Mouse (Mus musculus) lung, postnatal 4 days (tissue): ENCODE results near the gene Krtap4-2.
"Not testable (repeated sequence)": the region's sequence is repeated elsewhere in the genome, so short reads cannot be mapped to it uniquely, and the experiment has no call there.

Experiments
- DNase-seq, 2 experiments: peaks; one replicate each; pipeline ENCODE4 v3.0.0; 2021

Gene Krtap4-2

DNA sequence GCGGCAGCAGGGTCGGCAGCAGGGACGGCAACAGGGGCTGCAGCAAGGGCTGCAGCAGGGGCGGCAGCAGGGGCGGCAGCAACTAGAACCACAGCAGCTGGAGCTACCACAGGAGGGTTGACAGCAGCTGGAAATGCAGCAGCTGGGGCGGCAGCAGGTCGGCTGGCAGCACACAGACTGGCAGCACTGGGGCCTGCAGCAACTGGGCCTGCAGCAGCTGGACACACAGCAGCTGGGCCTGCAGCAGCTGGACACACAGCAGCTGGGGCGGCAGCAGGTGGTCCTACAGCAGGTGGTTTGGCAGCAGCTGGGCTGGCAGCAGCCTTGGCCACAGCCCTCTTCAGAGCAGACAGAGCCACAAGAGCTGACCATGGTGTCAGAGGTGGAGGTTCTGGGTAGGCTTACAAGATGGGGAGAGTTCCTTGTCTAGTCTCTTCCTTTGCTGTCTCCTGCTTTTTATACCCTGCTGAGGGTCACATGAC is at the start of gene Krtap4-2:
TSS of gene Krtap4-2 (minus strand) at position 432 of the 482 bp plus-strand sequence.
- no peak for DNase-seq

DNA sequence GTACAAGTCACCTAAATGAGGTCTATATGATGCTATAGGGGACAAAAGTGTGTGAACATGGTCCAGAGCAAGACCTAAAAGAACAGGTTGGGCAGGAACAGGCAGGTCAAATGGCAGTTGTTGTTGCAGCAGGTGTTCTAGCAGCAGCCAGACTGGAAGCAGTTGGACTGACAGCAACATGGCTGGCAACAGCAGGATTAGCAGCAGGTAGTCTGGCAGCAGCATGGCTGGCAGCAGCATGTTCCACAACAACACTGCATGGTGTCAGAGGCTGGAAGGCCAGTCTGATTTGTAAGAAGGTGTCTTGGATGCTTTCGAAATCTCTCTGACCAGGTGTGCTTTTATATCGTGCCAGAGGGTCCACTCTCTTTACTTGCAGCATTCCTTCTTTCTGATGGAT is 48.6 kb upstream of the Krtap4-2 start:
- no peak for DNase-seq

DNA sequence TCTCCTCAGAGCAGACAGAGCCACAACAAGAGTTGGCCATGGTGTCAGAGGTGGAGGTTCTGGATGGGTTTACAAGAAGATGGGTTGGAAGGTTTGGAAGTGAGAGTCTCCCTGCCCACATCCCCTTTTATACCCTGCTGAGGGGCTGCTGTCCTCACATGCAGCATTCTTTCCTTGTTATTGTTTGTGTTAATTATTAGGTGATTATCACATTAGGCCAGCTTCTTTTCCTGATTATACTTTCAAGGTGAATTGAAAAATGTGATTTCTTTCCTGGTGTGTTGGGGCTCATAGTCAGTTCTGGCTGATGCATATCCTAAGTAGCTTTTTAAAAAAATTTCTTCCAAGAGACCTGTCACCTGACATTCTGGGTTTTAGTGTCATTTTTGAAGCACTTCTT is 31.0 kb upstream of the Krtap4-2 start, which contains the start of gene Krtap4-6:
TSS of gene Krtap4-6 (minus strand) at position 101 of the 400 bp plus-strand sequence.
- no peak for DNase-seq

DNA sequence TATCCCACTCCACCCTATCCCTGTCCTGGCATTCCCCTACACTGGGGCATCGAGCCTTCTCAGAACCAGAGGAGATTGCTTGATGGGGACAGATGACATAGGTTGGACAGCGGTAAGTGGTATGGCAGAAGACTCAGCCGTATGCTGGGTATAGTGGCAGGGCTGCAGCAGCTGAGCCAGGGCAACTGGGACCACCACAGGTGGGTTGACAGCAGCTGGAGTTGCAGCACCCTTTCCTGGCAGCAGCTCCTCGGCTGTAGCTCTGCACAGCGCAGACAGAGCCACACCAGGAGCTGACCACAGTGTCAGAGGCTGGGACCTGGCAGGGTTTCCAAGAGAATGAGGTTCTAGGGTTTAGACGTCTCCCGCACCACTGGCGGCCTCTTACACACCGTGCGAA is 27.9 kb upstream of the Krtap4-2 start:
- no peak for DNase-seq

DNA sequence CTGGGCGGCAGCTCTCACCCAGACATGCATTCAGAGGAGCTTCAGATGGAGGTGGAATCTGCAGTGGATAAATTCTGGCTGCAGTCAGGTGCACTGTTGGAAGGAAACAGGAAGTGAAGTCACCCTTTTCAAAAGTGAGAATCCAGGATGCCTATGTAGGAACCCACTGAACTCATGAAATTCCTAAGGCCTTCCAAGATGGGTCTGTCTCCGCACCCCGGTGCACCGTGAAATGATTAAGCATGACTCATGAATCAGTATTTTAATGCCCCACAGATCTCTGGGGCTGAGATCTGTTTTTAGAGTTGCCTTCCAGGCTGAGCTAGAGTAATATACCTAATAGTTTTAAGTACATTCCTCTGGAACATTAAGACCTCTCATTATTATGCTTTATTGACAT is 24.4 kb upstream of the Krtap4-2 start:
- no peak for DNase-seq

DNA sequence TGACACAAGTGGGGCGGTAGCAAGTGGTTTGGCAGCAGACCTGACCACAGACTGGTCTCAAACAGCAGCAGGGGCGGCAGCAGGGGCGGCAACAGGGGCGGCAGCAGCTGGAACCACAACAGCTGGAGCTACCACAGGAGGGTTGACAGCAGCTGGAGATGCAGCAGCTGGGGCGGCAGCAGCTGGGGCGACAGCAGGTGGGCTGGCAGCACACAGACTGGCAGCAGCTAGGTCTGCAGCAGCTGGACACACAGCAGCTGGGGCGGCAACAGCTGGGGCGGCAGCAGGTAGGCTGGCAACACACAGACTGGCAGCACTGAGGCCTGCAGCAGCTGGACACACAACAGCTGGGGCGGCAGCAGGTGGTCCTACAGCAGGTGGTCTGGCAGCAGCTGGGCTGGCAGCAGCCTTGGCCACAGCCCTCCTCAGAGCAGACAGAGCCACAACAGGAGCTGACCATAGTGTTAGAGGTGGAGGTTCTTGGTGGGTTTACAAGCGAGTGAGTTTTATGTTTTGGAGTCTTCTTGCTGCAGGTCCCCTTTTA is 23.7 kb upstream of the Krtap4-2 start, which contains the start of gene Gm11563:
TSS of gene Gm11563 (minus strand) at position 494 of the 544 bp plus-strand sequence.
- not testable (repeated sequence) for DNase-seq

DNA sequence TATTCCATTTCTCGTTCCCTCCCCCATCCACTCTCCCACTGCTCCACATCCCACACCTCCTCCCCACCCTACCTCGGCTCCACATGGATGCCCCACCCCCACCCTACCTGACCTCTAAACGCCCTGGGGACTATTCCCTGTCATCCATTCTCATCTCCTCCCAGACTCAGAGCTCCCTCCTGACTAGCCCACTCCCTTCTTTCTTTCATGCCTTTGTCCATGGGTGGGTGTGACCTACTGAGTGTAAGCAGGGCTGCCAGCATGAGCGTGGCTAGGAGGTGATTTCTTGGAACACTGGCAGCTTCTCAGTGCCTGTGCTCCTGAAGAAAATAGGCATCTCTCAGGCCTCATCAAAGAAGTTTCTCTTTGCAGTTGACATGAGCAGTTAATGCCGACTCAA is 22.2 kb upstream of the Krtap4-2 start:
- DNase-seq: no peak

DNA sequence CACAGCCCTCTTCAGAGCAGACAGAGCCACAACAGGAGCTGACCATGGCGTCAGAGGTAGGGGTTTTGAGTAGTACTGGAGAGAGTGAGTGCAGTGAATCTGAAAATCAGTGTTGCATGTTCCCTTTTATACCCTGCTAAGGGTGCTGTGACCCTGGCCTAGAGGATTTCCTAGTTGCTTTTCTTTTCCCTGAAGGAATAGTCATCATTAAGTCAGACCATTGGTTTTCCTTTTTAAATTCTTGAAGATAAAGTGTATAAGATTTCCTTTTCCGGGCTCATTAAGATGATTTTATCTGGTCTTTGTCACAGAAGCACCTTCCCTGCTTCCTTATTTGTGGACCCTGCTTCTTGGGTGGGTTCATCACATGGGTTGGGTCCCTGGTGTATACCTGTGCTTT is 15.3 kb upstream of the Krtap4-2 start, which contains the start of gene Gm11555:
TSS of gene Gm11555 (minus strand) at position 101 of the 400 bp plus-strand sequence.
- no peak for DNase-seq

DNA sequence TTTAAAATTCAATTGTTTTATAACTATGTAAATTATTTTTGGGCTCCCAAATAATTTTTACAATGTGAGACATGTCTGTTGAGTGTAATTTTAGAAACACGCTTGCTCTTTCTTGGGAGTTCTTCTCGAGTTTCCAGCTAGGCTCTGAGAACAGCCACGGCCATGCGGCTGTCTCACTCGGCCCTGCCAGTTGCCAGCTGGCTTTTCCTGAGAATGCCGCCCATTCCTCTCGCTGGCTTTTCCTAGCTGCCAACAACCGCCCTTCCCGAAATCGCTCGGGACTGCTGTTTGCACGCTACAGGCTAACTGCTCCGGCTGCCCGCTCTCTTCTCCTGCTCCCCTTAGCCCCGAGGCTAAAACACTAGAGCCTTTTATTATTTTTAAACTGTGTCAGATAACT is 11.6 kb upstream of the Krtap4-2 start:
- DNase-seq: no peak

DNA sequence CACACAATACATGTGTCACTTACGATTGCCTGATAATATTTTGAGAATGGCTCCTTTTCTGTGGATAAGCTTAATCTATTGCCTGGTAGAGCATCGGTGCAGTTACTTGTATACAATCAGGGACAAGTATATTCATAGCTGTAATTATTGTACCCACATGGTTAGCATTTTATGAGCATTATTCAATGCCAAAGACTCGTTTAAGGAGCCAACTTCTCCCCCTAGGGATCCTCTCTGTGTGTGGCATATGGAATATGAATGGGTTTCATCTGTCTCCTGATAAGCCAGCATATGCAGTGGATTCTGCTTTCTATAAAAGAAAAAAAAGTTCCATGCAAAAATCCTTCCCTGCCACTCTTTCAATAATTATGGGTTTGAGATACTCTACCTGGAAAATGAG is 9.5 kb upstream of the Krtap4-2 start:
- no peak for DNase-seq

DNA sequence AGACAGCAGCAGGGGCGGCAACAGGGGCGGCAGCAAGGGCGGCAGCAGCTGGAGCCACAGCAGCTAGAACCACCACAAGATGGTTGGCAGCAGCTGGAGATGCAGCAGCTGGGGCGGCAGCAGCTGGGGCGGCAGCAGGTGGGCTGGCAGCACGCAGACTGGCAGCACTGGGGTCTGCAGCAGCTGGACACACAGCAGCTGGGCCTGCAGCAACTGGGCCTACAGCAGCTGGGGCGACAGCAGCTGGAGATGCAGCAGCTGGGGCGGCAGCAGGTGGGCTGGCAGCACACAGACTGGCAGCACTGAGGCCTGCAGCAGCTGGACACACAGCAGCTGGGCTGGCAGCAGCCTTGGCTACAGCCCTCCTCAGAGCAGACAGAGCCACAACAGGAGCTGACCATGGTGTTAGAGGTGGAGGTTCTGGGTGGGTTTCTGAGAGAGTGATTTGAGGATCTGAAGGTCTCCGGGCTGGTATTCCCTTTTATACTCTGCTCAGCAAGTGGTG is 8.8 kb upstream of the Krtap4-2 start, which contains the start of gene Krtap4-7:
TSS of gene Krtap4-7 (minus strand) at position 455 of the 505 bp plus-strand sequence.
- not testable (repeated sequence) for DNase-seq

DNA sequence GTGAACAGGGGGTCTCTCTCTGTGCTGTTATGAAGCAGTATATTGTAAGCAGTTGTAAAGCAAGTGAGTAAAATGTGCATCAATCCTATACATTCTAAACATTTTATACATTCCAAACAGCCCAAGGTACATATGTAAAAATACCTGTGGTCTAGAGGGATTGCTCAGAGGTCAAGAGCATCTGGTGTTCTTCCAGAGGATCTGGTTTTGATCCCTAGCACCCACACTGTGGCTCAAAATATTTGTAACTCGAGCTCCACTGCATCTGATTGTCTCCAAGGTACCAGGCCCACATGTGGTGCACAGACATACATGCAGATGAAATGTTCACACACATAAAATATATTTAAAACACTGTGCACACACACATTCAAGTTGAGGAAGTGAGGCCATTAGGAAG is 6.0 kb upstream of the Krtap4-2 start:
- no peak for DNase-seq

DNA sequence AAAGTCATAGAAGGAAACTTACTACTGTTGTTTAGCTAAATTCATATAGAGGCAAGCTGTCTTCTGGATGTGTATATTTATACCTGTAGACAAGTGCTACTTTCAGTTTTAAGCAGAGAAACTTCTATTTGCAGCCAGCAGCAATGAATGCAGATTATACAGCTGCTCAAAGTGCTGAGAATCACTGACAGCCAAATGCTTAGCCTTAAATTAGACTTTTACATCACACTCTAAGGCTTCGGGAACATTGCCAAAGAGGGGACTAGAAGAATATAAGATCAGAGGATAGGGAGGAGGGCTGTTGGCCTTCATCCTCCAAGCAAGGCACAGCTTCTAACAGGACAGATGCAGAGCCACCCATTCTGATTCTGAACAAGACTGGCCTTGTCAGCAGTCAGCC is 2.2 kb upstream of the Krtap4-2 start:
- DNase-seq: no peak

DNA sequence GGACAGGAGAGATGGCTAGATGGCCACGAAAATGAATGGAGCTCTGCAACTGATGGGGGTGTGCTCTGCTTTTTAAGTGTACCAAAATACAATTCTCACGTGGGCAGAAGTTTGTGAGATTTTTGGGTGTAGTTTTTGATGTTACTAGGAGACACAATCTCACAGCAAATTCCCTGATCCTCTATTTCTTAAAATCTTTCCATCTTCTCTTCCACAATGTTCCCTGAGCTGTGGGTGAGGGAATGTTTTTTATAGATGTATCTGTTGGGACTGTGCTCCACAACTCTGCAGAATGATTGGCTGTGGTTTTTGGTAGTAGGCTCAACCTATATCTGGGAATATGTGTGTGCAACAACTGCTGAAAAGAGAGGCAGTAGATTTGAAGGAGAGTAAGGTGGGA is 1.6 kb downstream of the Krtap4-2 start:
- no peak for DNase-seq

DNA sequence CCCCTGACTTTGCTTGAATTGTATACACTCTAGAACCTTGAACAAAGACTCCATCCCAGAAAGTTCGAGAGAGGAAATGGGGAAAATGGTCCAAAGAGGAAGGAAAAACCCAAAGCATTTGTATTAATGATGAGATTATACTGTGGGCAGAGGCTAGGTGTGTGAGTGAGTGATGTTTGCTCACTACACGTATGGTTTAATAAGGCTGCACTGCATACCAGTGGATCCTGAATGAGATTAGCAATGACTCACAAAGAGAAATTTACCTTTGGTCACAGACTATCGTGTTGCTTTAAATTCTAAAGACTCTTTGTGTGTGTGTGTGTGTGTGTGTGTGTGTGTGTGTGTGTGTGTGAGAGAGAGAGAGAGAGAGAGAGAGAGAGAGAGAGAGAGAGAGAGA is 4.0 kb downstream of the Krtap4-2 start:
- no peak for DNase-seq

DNA sequence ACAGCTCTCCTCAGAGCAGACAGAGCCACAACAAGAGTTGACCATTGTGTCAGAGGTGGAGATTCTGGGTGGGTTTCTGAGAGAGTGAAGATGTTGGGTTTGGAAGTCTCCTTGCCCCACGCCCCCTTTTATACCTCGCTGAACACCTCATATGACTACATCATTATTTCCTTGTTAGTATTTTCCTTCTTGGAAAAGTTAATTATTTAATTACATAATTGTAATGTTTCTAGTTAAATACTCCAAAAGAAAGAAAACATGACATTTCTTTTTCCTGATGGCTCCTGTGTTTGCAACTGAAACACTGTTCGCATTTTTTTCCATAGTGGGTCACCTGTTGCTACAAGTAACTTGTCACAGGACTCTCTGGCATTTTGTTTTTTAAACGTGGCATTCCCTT is 6.7 kb downstream of the Krtap4-2 start, which contains the start of gene Krtap4-1:
TSS of gene Krtap4-1 (minus strand) at position 101 of the 400 bp plus-strand sequence.
- no peak for DNase-seq

DNA sequence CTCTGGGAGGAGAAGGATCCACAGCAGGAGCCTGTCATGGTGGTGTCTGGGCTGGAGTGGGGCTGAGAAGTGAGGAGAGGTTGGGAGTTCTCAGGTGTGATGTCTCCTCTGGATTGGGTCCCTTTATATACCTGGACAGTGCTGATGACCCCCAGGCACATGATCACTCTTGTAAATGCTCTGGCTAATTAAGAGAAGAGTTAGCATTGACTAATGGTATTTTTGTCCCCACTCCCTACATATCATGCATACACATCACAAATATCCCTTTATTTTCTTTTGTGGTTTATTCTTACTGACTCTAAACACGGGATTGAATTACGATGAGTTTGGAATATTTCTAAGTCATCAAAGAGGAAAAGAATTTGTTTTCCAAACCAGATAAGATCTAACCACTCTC is 14.5 kb downstream of the Krtap4-2 start, which contains the start of gene Gm11562:
TSS of gene Gm11562 (minus strand) at position 101 of the 400 bp plus-strand sequence.
- no peak for DNase-seq

DNA sequence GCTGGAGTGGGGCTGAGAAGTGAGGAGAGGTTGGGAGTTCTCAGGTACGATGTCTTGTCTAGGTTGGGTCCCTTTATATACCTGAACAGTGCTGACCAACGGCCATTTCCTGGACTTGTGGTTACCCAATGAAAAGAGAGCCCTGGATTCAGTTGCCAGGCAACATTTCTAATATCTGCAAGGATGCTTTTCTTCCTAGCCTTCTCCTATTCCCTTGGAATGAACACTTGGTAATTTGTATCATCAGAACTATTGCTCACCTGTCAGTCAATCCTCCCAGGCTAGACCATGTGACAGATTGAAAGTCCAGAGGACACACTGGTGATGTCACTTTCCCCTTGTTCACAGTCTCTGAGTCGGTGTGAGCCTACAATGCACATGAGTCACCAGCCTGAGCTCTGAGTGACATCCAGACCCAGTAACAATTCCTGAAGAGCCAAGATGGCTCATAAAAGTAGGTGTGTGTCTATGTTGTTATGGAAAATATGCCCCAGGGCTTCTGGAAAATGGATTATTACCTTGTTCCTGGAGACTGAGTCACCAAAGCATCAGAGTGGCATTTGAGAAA is 20.0 kb downstream of the Krtap4-2 start, which contains the start of gene Krtap2-4:
TSS of gene Krtap2-4 (minus strand) at position 51 of the 568 bp plus-strand sequence.
- DNase-seq: no peak

DNA sequence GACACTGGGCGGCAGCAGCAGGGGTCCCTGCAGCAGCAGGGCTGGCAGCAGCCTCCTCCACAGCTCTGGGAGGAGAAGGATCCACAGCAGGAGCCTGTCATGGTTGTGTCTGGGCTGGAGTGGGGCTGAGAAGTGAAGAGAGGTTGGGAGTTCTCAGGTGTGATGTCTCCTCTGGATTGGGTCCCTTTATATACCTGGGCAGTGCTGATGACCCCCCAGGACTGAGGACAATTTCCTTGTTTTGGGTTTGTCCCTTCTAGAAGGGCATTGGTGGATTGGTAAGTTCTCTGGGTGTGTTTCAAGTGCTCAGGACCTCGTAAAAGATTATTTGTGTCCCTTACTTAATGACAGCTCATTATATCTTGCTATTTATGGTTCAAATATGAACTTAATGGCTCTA is 24.8 kb downstream of the Krtap4-2 start, which contains the start of gene Gm11937:
TSS of gene Gm11937 (minus strand) at position 101 of the 400 bp plus-strand sequence.
- DNase-seq: not testable (repeated sequence)

DNA sequence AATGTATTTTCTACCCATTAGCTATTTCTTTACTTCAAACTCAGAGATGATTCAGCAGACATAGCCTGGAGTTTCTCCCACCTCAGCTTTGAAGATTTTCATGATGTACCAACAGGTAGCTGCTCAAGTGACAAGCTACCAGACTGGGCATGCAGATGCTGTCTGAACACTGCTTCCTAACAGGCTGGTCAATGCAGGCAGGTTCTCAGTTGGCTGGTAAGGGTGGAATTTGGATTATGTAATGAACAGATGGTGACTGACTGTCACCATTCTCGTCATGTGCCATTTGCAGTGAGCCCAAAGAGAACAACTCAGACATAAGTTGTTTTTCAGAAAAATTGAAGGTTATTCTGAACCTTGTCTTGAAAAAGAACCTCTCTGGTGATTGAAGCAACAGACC is 25.8 kb downstream of the Krtap4-2 start:
- DNase-seq: no peak

DNA sequence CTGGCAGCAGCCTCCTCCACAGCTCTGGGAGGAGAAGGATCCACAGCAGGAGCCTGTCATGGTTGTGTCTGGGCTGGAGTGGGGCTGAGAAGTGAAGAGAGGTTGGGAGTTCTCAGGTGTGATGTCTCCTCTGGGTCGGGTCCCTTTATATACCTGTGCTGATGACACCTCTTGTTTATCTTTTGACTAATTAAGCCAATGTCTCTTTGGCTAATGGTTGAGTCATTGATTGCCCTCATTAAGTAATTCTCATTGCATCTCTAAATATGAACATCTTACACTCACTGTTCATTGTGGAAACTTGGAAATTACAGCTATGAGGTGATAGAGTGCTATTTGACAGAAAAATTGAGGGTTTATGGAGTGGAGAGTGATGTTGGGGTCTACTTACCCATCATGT is 31.7 kb downstream of the Krtap4-2 start, which contains the start of gene Gm11938:
TSS of gene Gm11938 (minus strand) at position 101 of the 400 bp plus-strand sequence.
- not testable (repeated sequence) for DNase-seq

DNA sequence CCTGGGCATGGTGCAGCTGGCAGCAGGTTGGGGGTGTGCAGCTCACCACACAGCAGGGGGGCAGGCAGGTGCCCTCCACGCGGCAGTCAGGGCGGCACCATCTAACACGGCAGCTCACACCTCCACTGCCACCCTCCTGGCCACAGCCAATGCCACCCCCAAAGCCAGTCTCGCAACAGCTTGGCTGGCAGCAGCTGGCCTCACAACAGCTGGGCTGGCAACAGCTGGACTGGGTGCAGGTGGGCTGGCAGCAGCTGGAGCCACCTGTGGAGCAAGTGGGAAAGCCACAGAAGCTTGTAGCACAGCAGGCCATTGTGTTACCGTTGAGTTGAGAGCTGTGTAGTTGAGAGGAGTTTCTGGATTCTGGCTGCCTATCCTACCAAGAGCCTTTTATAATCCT is 37.1 kb downstream of the Krtap4-2 start, which contains the start of gene Krtap9-3:
TSS of gene Krtap9-3 (minus strand) at position 364 of the 400 bp plus-strand sequence.
- DNase-seq: not testable (repeated sequence)

DNA sequence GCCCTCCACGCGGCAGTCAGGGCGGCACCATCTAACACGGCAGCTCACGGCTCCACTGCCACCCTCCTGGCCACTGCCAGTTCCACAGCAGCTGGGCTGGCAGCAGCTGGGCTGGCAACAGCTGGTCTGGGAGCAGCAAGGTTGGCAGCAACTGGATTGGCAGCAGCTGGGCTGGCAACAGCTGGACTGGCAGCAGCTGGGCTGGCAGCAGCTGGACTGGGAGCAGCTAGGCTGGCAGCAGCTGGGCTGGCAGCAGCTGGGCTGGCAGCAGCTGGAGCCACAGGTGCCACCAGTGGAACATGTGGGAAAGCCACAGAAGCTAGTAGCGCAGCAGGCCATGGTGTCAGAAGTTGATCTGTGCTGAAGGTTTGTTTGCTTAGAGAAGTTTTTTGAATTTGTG is 43.9 kb downstream of the Krtap4-2 start, which contains the start of gene Krtap1-3:
TSS of gene Krtap1-3 (minus strand) at position 359 of the 400 bp plus-strand sequence.
- DNase-seq: no peak

DNA sequence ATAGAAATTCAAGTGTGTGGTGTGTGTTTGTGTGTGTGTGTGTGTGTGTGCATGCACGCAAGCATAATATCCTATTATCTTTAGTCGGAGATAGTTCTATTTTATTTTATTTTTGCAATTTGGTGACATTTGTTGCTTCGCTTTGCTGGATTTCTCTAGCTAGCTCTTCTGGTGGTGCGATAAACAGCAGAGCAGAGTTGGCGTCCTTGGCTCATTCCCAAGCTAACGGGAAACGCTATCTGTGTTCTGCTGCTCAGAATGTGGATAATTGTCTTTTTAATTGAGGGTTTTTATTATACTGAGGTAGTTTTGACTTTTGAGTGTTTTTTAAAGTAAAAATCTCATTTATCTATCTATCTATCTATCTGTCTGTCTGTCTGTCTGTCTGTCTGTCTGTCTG is 49.8 kb downstream of the Krtap4-2 start:
- no peak for DNase-seq
